Mouse (Mus musculus) lung, adult 2 months (tissue): Measurements from ENCODE around the gene Tgoln1.

Source experiments
- CTCF ChIP-seq: fragments of 200-500 bp; IDR thresholded peaks from 2 replicates; pipeline ENCODE4 v1.5.1; 2011; ENCODE audit warnings: mild to moderate bottlenecking, low read length, control low read depth; ENCODE audit not compliant: insufficient read depth
- POLR2A ChIP-seq: fragments of 200-500 bp; IDR thresholded peaks from 2 replicates; pipeline ENCODE4 v1.6.1; 2011; ENCODE audit warnings: low read depth, mild to moderate bottlenecking, control low read depth, low read length, borderline replicate concordance; ENCODE audit errors: extremely low read depth

DNA sequence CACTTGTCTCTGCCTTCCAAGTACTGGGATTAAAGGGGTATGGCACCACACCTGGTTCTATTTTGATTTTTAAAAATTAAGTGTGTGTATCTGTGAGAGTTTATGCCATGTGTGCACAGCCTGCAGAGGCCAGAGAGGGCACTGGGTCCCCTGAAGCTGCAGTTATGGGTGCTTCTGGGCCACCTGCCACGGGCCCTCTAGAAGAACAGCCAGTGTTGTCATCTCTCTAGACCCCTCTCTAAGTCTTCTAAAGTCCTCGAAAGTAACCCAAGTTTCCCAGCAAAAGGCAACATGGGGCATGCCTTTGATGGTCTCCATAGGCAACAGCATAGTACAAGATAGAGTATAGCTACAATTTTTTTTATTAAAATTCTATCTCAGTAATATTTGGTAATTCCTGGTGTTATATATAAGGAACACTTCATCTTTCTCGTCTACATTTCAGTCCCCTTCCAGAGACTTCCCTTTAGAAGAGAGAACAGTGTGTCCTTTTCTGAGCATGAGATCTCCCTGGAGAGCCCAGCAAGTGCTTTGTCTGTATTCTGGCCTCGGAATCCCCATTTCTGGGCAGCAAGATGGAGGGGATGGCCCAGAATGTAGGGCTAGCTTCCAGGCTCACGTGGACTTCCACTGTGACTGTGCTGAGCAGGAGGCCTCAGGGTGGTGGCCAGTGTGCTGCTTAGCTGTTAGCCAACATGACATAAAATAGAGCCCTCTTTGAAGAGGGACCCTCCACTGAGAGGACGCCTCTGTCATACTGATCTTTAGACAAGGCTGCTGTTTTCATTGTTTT, 23.6 kb downstream of the Tgoln1 start:
- TF ChIP-seq CTCF (no peak), POLR2A (no peak)
